Mouse (Mus musculus) megakaryocyte progenitor cell, adult 5-6 weeks (primary cell): ENCODE data around the gene Atp7b. TPM values are rescaled to one million over a fixed set of nuclear protein-coding genes. Genes with fewer than 3 reads are reported as not detected.

Source experiments
- total RNA-seq, 2 experiments: library from RNA; stranded (forward) in 1 of 2; stranded (reverse) in 1 of 2; fragments of 157-497, 149-512 nt in 1 of 2; fragments of 200-1000 nt in 1 of 2; gene quantifications; 2 replicates each; pipeline versions ENCODE4 v1.2.3 to v1.2.4; 2015 to 2017

Gene Atp7b
- total RNA-seq, 2 experiments from 2014 or later = 2.1 to 5.1 TPM

Other genes with a start within 250 kb of the Atp7b start
- gene Defb50, start 236.8 kb downstream of the Atp7b start, total RNA-seq (2015) = not detected in 2 replicates
- not detected in 2 replicates for gene Defb50, start 236.8 kb downstream of the Atp7b start, total RNA-seq (2017)
- gene Defb2, start 220.4 kb downstream of the Atp7b start, total RNA-seq (2015) = not detected in 2 replicates
- not detected in 2 replicates for gene Defb2, start 220.4 kb downstream of the Atp7b start, total RNA-seq (2017)
- gene Defb10, start 201.4 kb downstream of the Atp7b start, total RNA-seq (2015) = not detected in 2 replicates
- not detected in 2 replicates for gene Defb10, start 201.4 kb downstream of the Atp7b start, total RNA-seq (2017)
- not detected in 2 replicates for gene Defb9, start 174.9 kb downstream of the Atp7b start, total RNA-seq (2015)
- not detected in 2 replicates for gene Defb9, start 174.9 kb downstream of the Atp7b start, total RNA-seq (2017)
- gene Defb11, start 153.9 kb downstream of the Atp7b start, total RNA-seq (2015) = not detected in 2 replicates
- not detected in 2 replicates for gene Defb11, start 153.9 kb downstream of the Atp7b start, total RNA-seq (2017)
- gene Defb15, start 127.6 kb downstream of the Atp7b start, total RNA-seq (2015) = not detected in 2 replicates
- gene Defb15, start 127.6 kb downstream of the Atp7b start, total RNA-seq (2017) = not detected in 2 replicates
- gene Defb35, start 122.0 kb downstream of the Atp7b start, total RNA-seq (2015) = not detected in 2 replicates
- gene Defb35, start 122.0 kb downstream of the Atp7b start, total RNA-seq (2017) = not detected in 2 replicates
- gene Defb13, start 113.5 kb downstream of the Atp7b start, total RNA-seq (2015) = not detected in 2 replicates
- gene Defb13, start 113.5 kb downstream of the Atp7b start, total RNA-seq (2017) = not detected in 2 replicates
- gene Fam90a1a, start 101.6 kb downstream of the Atp7b start, total RNA-seq (2015) = not detected in 2 replicates
- gene Fam90a1a, start 101.6 kb downstream of the Atp7b start, total RNA-seq (2017) = not detected in 2 replicates
- not detected in 2 replicates for gene Ccdc70, start 90.5 kb downstream of the Atp7b start, total RNA-seq (2015)
- not detected in 2 replicates for gene Ccdc70, start 90.5 kb downstream of the Atp7b start, total RNA-seq (2017)
- gene Alg11, start 416 bp upstream of the Atp7b start, total RNA-seq (2015) = 11.2 and 11.8 TPM in 2 replicates
- gene Alg11, start 416 bp upstream of the Atp7b start, total RNA-seq (2017) = 11.4 and 15.4 TPM in 2 replicates
- not detected in 2 replicates for gene Nek5, start 64.7 kb upstream of the Atp7b start, total RNA-seq (2015)
- gene Nek5, start 64.7 kb upstream of the Atp7b start, total RNA-seq (2017) = not detected in 2 replicates
- gene Nek3, start 106.1 kb upstream of the Atp7b start, total RNA-seq (2015) = 2.3 and 3.7 TPM in 2 replicates
- 2.8 and 5.0 TPM in 2 replicates for gene Nek3, start 106.1 kb upstream of the Atp7b start, total RNA-seq (2017)
- gene Ckap2, start 125.5 kb upstream of the Atp7b start, total RNA-seq (2015) = 44.7 and 46.0 TPM in 2 replicates
- 33.6 and 36.4 TPM in 2 replicates for gene Ckap2, start 125.5 kb upstream of the Atp7b start, total RNA-seq (2017)
- gene Vps36, start 132.5 kb upstream of the Atp7b start, total RNA-seq (2015) = 37.9 and 44.6 TPM in 2 replicates
- gene Vps36, start 132.5 kb upstream of the Atp7b start, total RNA-seq (2017) = 43.3 and 45.3 TPM in 2 replicates
- gene Thsd1, start 167.0 kb upstream of the Atp7b start, total RNA-seq (2015) = 1.8 and 2.2 TPM in 2 replicates
- gene Thsd1, start 167.0 kb upstream of the Atp7b start, total RNA-seq (2017) = 0.92 and 1.9 TPM in 2 replicates
- not detected in 2 replicates for gene Tpte, start 223.1 kb upstream of the Atp7b start, total RNA-seq (2015)
- not detected in 2 replicates for gene Tpte, start 223.1 kb upstream of the Atp7b start, total RNA-seq (2017)